Mouse (Mus musculus) embryonic facial prominence, embryonic 13.5 days (tissue): ENCODE data around the gene P3h4. TPM values are rescaled to one million over a fixed set of nuclear protein-coding genes. Genes with fewer than 3 reads are reported as not detected.
A peak's percentile ranks its signal among the peaks of the same experiment; 100 is the strongest.

Source experiments
- ATAC-seq: fragments of 200-750 bp; cut with Nextera tagmentation; 2 replicates; pipeline ENCODE4 v1.8.0; 2017; ENCODE audit warnings: low read depth; ENCODE audit not compliant: insufficient number of reproducible peaks, insufficient read depth, low FRiP score, low TSS enrichment
- H3K27ac ChIP-seq: fragments of 300-500 bp; sonication (generic); 2 replicates; pipeline ENCODE4 v1.5.1; 2015; ENCODE audit warnings: moderate library complexity, mild to moderate bottlenecking, inconsistent platforms
- H3K27me3 ChIP-seq: fragments of 300-500 bp; sonication (generic); 2 replicates; pipeline ENCODE4 v1.6.1; 2015; ENCODE audit warnings: mild to moderate bottlenecking, inconsistent platforms
- H3K36me3 ChIP-seq: fragments of 300-500 bp; sonication (generic); 2 replicates; pipeline ENCODE4 v1.6.1; 2015; ENCODE audit warnings: mild to moderate bottlenecking, inconsistent platforms
- H3K4me1 ChIP-seq: fragments of 300-500 bp; sonication (generic); 2 replicates; pipeline ENCODE4 v1.6.1; 2015; ENCODE audit warnings: inconsistent platforms
- H3K4me2 ChIP-seq: fragments of 300-500 bp; sonication (generic); 2 replicates; pipeline ENCODE4 v1.6.1; 2015; ENCODE audit warnings: moderate library complexity, mild to moderate bottlenecking, inconsistent platforms
- H3K4me3 ChIP-seq: fragments of 300-500 bp; sonication (generic); 2 replicates; pipeline ENCODE4 v1.5.1; 2015; ENCODE audit warnings: mild to moderate bottlenecking, inconsistent platforms
- H3K9ac ChIP-seq: fragments of 300-500 bp; sonication (generic); 2 replicates; pipeline ENCODE4 v1.6.1; 2015; ENCODE audit warnings: mild to moderate bottlenecking, inconsistent platforms
- H3K9me3 ChIP-seq: fragments of 300-500 bp; sonication (generic); 2 replicates; pipeline ENCODE4 v1.6.1; 2016; ENCODE audit warnings: inconsistent platforms
- WGBS: fragments of 180-500 bp; shearing (Covaris S2); methylation state at CpG from one replicate; pipeline ENCODE4 v1.1.7; 2015; ENCODE audit warnings: mixed read lengths; 5-methylcytosine and 5-hydroxymethylcytosine counted together
- polyA plus RNA-seq: library from polyadenylated mRNA; unstranded; fragments of >200 nt; fragmentation: Nextera tagmentation; extraction: Ambion mirVana; gene quantifications from 2 replicates; pipeline ENCODE4 v1.2.1, GENCODE M21; 2015

P3h4 gene
- polyA plus RNA-seq, 1 experiment from 2014 or later, result 52.2 TPM

DNA sequence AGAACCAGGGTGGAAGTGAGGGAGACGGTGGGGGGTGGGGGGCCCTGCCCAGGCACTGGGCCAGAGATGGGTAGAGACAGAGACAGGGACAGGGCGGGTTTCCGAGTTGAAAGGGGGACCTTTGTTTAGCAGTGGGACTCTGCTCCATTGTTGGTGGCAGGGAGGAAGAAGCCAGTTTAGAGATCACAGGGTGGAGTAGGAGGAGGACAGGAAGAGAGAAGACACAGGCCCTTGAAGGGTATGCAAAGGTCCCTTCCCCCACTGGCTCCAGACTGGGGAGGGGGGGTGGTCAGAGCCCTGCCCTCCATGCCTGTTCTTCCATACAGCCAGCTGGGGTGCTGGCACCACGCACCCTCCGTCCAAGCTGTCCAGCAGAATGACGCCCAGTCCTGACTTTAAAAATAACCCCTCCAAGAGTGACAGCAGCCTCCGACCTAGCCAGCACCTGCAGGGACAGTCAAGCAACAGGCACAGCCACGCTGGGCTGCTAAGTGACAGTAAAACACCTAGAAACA is 24.6 kb downstream of the P3h4 start:
- Histone ChIP-seq H3K27me3 (no peaks in the 10 kb centered on the region), H3K4me2 (no peak overlapping the region), H3K27ac (0 out of 2 replicates have a peak overlapping the region, but pooled peaks have one; percentile 29), H3K9me3 (no peaks in the 10 kb centered on the region), H3K9ac (0 out of 2 replicates have a peak overlapping the region, but pooled peaks have one; percentile 7), H3K4me1 (peaks cover 51% of the 10 kb centered on the region), H3K4me3 (no peak overlapping the region), H3K36me3 (peaks cover 11% of the 10 kb centered on the region)
- no peak for ATAC-seq
- WGBS, result 48% methylated on average over 8 of the region's 8 CpGs

DNA sequence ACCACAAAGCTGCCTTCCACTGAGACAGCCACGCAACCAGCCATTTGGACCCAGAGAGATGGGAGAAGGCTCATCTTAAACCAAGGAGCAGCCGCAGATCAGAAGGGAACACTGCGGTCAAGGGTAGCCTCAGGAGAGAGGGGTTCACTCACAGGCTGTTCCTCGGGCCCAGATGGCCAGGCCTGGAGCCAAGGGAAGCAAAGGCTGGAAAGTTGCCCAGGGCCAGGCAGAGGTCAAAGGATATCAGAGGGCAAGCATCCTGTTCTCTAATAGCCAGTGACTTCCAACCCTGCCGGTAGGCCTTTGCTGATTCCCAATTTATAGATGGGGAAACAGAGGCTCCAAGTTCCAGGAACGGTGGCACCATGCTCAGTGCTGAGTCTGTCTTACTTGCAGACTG is 26.0 kb downstream of the P3h4 start:
- peaks cover 23% of the 10 kb centered on the region for H3K36me3 ChIP-seq
- no peaks in the 10 kb centered on the region for H3K9me3 ChIP-seq
- H3K4me2 ChIP-seq, result peak overlapping the region; percentile 38
- H3K4me3 ChIP-seq, result no peak overlapping the region
- ATAC-seq, result no peak
- 67% methylated on average over 6 of the region's 6 CpGs for WGBS
- H3K27me3 ChIP-seq, result no peaks in the 10 kb centered on the region
- peak overlapping the region; percentile 49; the same call in 1 of the 2 replicates for H3K9ac ChIP-seq
- peaks cover 40% of the 10 kb centered on the region for H3K4me1 ChIP-seq
- H3K27ac ChIP-seq, result peak overlapping the region; percentile 81

DNA sequence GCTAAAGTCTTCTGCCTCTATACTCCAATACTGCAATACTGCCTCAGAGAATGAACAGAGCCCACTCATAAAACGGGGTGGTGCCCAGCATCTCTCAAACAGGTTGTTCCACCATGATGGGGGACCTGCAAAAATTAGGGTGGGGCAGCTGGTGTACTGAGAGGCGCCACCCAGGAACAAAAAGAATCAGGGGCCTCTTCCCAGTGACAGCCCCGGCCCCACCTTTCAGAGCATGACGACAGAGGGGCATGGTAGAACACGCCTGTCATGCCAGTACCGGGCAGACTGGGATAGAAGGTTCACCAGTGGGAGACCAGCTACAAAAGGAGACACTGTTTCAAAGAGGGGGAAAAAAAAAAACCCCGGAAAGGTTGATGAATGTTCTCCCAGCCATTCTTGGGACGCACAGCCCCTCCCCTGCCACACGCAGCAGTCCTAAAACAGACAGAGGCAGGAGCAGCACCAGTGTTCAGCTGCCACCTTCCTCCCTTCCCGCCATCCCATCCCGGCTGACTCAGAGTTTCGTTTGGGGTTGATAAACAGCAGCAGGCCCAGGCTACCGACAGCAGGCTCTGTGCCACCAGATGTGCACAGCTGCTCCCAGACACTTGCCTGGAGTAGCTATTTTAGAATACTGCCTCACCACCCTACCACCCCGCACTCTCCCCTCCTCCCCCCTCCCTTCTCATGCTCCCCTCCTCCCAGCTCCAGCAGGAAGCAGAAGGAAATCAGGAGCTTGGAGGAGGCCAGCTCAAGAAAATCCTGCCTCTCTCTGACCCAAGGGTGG is 26.9 kb downstream of the P3h4 start:
- ATAC-seq, result no peak
- Histone ChIP-seq H3K4me3 (no peak overlapping the region), H3K9ac (peak overlapping the region; percentile 49; the same call in 1 of the 2 replicates)

DNA sequence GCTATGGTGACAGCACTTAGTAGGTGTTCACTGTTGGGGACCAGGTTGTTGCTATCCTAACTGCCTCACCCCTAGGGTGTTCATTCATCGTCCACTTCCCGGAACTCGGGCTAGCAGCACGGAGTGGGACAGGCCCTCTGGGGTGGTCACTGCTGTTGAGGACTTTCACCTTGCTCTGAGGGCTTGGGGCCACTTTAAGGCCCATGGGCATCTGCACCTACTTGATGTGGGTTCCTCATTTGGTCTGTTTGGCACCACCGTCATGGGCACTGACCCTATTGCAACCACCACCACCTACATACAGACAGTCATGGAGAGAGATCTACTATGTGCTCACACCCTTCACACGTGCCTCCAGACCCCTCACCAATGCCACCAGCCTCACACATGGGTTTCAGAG is 27.5 kb downstream of the P3h4 start:
- Histone ChIP-seq H3K4me2 (peak overlapping the region; percentile 38; the same call in 1 of the 2 replicates), H3K4me3 (no peak overlapping the region), H3K36me3 (peaks cover 38% of the 10 kb centered on the region), H3K9me3 (no peaks in the 10 kb centered on the region), H3K27me3 (no peaks in the 10 kb centered on the region), H3K27ac (peak overlapping the region; percentile 81), H3K4me1 (peaks cover 40% of the 10 kb centered on the region), H3K9ac (no peak overlapping the region)
- ATAC-seq, result no peak
- 81% methylated on average over 6 of the region's 6 CpGs for WGBS

More for the DNA sequence above, 26.9 kb downstream of the P3h4 start:
- Histone ChIP-seq H3K9me3 (no peaks in the 10 kb centered on the region), H3K27ac (peak overlapping the region; percentile 81), H3K4me2 (peak overlapping the region; percentile 38), H3K27me3 (no peaks in the 10 kb centered on the region), H3K4me1 (peaks cover 40% of the 10 kb centered on the region), H3K36me3 (peaks cover 31% of the 10 kb centered on the region)
- WGBS, result 39% methylated on average over 14 of the region's 14 CpGs

DNA sequence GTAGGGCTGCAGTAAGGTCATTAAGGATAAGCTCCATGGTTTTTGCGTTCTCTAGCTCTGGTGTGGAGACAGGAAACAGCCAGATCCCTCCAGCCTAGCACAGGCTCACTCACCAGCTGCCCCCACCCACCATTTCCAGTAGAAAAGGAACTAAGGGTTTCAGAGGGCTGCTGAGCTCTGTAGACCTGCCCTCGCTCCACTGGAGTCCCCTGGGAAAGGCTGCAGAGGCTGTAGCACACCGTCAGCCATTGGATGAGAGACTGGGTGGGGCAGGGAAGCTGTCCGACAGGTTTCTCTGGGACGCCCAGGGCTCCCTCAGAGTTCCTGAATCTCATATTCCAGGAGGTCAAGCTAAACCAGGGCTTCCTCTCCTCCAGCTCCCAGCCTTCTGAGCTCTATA is 28.1 kb downstream of the P3h4 start:
- no peaks in the 10 kb centered on the region for H3K9me3 ChIP-seq
- H3K9ac ChIP-seq, result no peak overlapping the region
- peaks cover 42% of the 10 kb centered on the region for H3K36me3 ChIP-seq
- peaks cover 40% of the 10 kb centered on the region for H3K4me1 ChIP-seq
- peak overlapping the region; percentile 4; the same call in 1 of the 2 replicates for H3K4me2 ChIP-seq
- WGBS, result 40% methylated on average over 5 of the region's 5 CpGs
- ATAC-seq, result no peak
- no peaks in the 10 kb centered on the region for H3K27me3 ChIP-seq
- H3K4me3 ChIP-seq, result no peak overlapping the region
- peak overlapping the region; percentile 81 for H3K27ac ChIP-seq

DNA sequence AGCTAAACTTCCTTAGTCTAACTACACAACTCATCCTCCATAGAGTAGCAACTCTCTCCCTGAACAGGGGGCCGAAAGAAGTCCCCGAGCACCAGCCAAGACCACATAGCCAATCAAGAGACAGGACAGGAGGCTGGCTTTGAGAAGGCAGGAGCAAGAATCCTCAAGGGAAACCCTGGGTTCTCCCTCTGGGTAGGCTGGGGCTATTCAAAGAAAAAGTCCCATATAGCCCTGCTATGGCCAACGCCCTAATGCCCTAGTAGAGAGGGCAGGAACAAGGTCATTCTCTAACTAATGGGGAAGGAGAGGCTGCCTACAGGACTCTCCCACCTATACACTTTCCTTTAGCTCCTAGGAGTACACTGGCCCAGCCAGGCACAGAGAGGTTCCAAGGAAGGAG is 29.6 kb downstream of the P3h4 start:
- no peaks in the 10 kb centered on the region for H3K27me3 ChIP-seq
- no peak overlapping the region for H3K4me3 ChIP-seq
- H3K9me3 ChIP-seq, result no peaks in the 10 kb centered on the region
- no peak for ATAC-seq
- no peak overlapping the region for H3K4me2 ChIP-seq
- WGBS, result 86% methylated on average over 3 of the region's 3 CpGs
- no peak overlapping the region for H3K27ac ChIP-seq
- no peak overlapping the region for H3K9ac ChIP-seq
- H3K4me1 ChIP-seq, result peaks cover 31% of the 10 kb centered on the region
- peaks cover 56% of the 10 kb centered on the region for H3K36me3 ChIP-seq

DNA sequence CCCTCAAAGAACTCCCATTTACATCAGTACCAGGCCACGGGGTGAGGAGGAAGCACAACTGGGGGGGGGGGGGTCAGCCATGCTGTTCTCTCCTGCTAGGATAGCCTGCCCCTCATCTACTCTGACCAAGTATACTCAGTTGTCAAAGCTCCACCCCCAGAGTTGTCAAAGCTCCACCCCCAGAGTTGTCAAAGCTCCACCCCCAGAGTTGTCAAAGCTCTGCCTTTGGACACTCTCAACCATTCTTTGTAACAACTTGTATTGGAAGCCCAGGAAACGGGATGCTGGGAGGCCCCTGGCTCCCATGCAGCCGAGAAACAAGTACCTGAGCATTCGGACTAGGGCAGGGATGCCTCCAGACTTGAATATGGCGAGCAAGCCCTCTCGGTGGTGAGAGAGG is 32.0 kb downstream of the P3h4 start:
- WGBS, result 79% methylated on average over 6 of the region's 6 CpGs
- Histone ChIP-seq H3K36me3 (peaks cover 76% of the 10 kb centered on the region), H3K4me2 (no peak overlapping the region), H3K27me3 (no peaks in the 10 kb centered on the region), H3K9me3 (no peaks in the 10 kb centered on the region), H3K4me1 (peaks cover 14% of the 10 kb centered on the region), H3K4me3 (no peak overlapping the region), H3K27ac (no peak overlapping the region), H3K9ac (no peak overlapping the region)
- no peak for ATAC-seq

DNA sequence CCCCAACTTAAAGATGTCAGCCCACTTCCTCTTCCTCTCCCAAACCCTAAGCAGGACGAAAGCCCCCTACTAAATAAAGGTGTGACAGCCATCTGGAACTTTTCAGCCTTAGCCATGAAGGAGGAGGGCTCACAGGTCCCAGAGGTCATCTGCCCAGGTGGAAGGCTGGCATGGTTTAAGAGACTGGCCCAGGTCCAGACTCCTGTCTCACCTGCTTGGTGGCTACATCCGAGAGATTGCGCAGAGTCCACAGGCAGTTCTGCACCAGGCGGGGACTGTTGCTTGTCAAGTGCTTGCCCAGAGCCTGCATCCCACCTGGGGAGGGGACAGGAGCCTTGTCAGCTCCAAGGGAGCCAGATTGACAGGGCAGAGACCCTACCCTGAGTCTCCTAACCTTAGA is 35.3 kb downstream of the P3h4 start:
- no peak for ATAC-seq
- H3K36me3 ChIP-seq, result peaks cover 87% of the 10 kb centered on the region
- no peak overlapping the region for H3K27ac ChIP-seq
- no peak overlapping the region for H3K9ac ChIP-seq
- H3K9me3 ChIP-seq, result no peaks in the 10 kb centered on the region
- no peak overlapping the region for H3K4me3 ChIP-seq
- no peaks in the 10 kb centered on the region for H3K27me3 ChIP-seq
- H3K4me1 ChIP-seq, result no peaks in the 10 kb centered on the region
- 89% methylated on average over 4 of the region's 4 CpGs for WGBS
- no peak overlapping the region for H3K4me2 ChIP-seq

DNA sequence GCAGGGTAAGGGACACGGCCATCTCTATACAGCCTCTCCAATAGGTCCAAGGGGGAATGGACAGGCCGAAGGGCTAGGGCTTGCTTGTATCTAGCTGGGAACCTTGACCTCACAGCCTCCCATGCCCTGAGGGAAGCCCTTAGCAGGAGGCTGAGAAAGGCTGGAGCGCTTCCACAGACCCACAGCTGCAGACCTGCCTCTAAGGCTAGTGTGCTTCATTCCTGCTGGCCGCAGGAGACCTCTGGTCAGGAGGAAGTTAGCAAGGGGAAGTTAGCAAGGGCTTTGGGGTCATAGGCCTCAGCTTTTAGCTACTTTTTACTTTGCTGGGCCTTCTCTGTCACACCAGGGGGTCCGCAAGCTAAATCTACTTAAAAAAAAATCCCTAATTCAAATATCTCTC is 36.2 kb downstream of the P3h4 start:
- 85% methylated on average over 5 of the region's 5 CpGs for WGBS
- H3K27ac ChIP-seq, result no peak overlapping the region
- no peak overlapping the region for H3K4me3 ChIP-seq
- no peak overlapping the region for H3K4me2 ChIP-seq
- no peaks in the 10 kb centered on the region for H3K27me3 ChIP-seq
- H3K9ac ChIP-seq, result no peak overlapping the region
- no peaks in the 10 kb centered on the region for H3K9me3 ChIP-seq
- H3K4me1 ChIP-seq, result no peaks in the 10 kb centered on the region
- no peak for ATAC-seq
- peaks cover 89% of the 10 kb centered on the region for H3K36me3 ChIP-seq

DNA sequence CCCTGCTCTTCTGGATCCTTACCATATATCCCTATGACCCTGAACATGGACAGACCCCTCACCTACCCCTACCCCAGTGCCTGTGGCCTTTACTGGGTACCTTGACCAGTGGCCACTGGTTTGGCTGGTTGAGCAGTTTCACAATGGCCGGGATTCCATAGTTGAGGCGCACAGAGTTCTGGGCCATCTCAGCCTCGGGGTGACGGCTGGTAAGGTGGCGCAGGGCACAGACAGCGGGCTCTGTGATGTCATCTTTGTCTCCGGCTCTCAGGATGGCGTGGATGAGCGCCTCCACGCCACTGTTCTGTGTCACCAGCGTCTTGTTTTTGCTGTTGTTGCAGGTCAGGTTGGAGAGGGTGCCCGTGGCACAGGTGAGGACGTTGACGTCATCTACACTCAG is 36.6 kb downstream of the P3h4 start:
- Histone ChIP-seq H3K4me2 (no peak overlapping the region), H3K27ac (no peak overlapping the region), H3K4me1 (no peaks in the 10 kb centered on the region), H3K9me3 (no peaks in the 10 kb centered on the region), H3K36me3 (peaks cover 89% of the 10 kb centered on the region), H3K27me3 (no peaks in the 10 kb centered on the region), H3K4me3 (no peak overlapping the region), H3K9ac (no peak overlapping the region)
- WGBS, result 93% methylated on average over 14 of the region's 14 CpGs
- ATAC-seq, result no peak

DNA sequence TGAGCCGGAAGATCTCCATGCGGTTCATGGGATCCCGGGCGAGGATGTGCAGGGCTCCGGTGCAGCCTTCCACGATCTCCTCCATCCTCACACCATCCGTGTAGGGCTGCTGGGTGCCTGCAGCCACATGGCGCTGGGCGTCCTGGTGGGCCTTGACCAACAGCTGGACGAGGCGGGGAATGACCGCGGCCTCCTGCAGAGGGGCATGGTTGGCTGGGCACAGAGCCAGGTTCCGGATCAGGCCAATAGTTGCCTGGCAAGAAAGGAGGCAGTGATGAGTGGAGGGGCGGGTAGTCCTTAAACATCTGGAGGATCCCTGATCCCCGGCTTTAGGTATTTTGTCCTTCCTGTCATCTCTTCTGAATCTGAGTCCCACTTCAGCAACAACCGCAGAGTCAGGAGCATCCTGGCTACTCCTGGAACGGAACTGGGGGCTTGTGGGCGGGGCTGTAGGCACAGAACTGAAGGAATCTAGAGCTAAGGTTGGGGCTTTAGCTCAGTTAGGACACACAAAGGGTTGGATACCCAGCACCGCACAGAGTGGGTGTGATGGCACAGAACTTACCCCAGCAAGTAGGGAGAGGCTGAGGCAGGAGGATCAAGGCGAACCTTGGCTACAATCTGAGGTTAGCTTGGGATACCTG is 37.8 kb downstream of the P3h4 start:
- 94% methylated on average over 21 of the region's 21 CpGs for WGBS
- H3K27ac ChIP-seq, result no peak overlapping the region
- H3K27me3 ChIP-seq, result no peaks in the 10 kb centered on the region
- H3K36me3 ChIP-seq, result peaks cover 89% of the 10 kb centered on the region
- ATAC-seq, result no peak
- no peaks in the 10 kb centered on the region for H3K4me1 ChIP-seq
- no peaks in the 10 kb centered on the region for H3K9me3 ChIP-seq
- H3K4me3 ChIP-seq, result no peak overlapping the region
- H3K4me2 ChIP-seq, result no peak overlapping the region
- no peak overlapping the region for H3K9ac ChIP-seq

DNA sequence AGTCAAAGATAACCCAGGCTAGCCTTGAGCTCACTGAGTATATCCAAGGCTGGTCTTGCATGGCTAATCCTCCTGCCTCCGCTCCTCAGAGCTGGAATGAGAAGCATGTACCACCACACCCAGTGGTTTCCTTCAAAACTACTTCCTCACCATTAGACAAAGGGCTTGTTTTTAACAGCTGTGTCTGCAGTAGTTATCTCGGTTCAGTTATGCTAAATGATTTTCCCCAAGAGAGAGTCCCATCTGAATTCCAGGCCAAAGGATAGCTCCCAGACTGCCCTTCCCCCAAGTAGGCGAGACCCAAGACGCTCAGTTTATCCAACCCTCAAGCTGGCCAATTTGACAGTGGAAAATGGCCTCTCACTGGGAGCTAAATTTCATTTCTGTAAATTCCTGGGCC is 38.6 kb downstream of the P3h4 start:
- Histone ChIP-seq H3K9ac (no peak overlapping the region), H3K9me3 (no peaks in the 10 kb centered on the region), H3K36me3 (peaks cover 92% of the 10 kb centered on the region), H3K27ac (no peak overlapping the region), H3K4me3 (no peak overlapping the region), H3K27me3 (no peaks in the 10 kb centered on the region), H3K4me1 (no peaks in the 10 kb centered on the region), H3K4me2 (no peak overlapping the region)
- WGBS, result 76% methylated on average over 4 of the region's 4 CpGs
- no peak for ATAC-seq
